Mouse (Mus musculus): ENCODE data around the gene Slc17a7. TPM values are rescaled to one million over a fixed set of nuclear protein-coding genes. Genes with fewer than 3 reads are reported as not detected.

Slc17a7 gene
- polyA plus RNA-seq, 1 experiment from 2014 or later: 1.4 TPM

DNA sequence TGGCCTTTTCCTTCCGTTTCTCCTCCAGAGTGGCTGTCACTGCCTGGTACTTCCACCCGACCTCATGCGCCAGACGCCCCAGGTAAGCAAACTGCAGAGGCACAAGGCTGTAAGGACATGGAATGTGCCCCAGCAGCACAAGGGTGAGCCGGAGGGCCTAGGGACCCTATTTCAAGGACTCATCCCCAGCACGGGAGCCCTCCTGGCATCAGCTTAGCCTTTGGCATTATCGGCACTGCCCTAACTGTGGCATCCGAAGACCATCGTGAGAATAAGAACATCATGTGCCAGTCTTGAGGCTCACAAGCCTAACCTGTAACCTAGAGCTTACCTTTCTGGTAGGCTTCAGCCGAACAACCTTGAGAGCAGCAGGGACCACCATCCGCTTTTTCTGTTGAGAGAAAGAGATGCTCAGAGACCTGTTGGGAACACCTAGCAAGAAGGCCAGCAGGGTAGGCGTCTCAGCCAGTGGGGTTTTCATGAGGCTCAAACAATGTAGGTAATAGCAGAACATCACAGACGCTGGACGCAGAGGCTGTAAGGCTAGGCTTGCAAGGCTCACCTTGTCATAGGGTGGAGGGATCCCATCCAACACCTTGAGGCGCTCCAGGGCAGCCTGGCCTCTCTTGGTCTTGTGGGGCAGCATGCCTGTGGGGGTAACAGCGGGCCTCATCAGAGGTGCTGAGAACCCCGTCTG, 37.5 kb upstream of the Slc17a7 start:
- peak overlapping the region; percentile 97 for H3K4me3 ChIP-seq
- H3K9me3 ChIP-seq: no peaks in the 10 kb centered on the region
- 77% methylated on average over 17 of the region's 17 CpGs for WGBS
- DNase-seq (ENCODE audit: low spot score): no peak
- peaks cover 50% of the 10 kb centered on the region for H3K4me1 ChIP-seq
- H3K27ac ChIP-seq: peak overlapping the region; percentile 100
- H3K36me3 ChIP-seq: peaks cover 50% of the 10 kb centered on the region
- no peaks in the 10 kb centered on the region for H3K27me3 ChIP-seq (ENCODE audit: insufficient read depth, poor library complexity, severe bottlenecking)

GRCm38 (mm10) chr7:45126844-45127699, 36.7 kb upstream of the Slc17a7 start:
- H3K4me1 ChIP-seq: peaks cover 48% of the 10 kb centered on the region
- WGBS: 32% methylated on average over 21 of the region's 21 CpGs
- peak overlapping the region; percentile 100 for H3K27ac ChIP-seq
- no peaks in the 10 kb centered on the region for H3K9me3 ChIP-seq
- H3K36me3 ChIP-seq: peaks cover 43% of the 10 kb centered on the region
- H3K27me3 ChIP-seq (ENCODE audit: insufficient read depth, poor library complexity, severe bottlenecking): peaks cover 4% of the 10 kb centered on the region; the same call in 1 of the 2 replicates
- peak overlapping the region; percentile 97 for H3K4me3 ChIP-seq
- DNase-seq (ENCODE audit: low spot score): no peak

- no peak for DNase-seq (ENCODE audit: low spot score)
- WGBS: 1% methylated on average over 6 of the region's 6 CpGs
- peaks cover 6% of the 10 kb centered on the region; the same call in 1 of the 2 replicates for H3K27me3 ChIP-seq (ENCODE audit: insufficient read depth, poor library complexity, severe bottlenecking)
Observed at GRCm38 (mm10) chr7:45127700-45128224, 36.0 kb upstream of the Slc17a7 start.

DNA sequence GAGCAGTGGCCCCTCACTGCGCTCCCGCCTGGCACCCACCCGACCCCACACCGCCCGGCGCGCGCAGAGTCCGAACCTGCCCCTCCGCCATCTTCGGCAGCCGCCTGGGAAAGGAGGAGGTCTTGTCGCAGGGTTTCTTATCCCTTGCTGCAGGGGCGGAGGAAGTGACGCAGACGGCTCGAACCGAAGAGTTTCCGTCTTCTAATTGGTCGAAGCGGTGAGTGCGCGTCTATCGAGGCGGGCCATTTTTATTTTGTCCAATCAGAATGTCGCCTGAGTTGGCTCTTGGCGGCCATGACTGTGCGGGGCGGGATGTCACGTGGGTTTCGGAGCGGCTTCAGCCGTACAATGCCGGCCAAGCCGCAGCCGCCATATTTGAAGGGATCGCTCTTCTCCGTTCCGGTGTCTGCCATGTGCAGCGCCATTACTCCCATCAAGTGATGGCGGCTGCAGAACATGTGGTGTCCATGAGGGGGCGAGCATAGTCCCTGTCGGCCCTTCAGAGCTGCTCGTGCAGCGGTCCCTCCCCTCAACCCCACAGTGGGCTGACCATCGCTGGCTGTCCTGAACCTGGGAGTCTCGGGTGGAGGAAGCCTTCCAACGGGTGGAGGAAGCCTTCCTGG, 35.0 kb upstream of the Slc17a7 start, which contains the start of gene Rpl13a:
Gene Rpl13a (minus strand): TSS at position 138 of the 623 bp plus-strand sequence.
- DNase-seq (ENCODE audit: low spot score): peak; percentile 100
- H3K36me3 ChIP-seq: peaks cover 29% of the 10 kb centered on the region
- no peaks in the 10 kb centered on the region for H3K9me3 ChIP-seq
- H3K4me3 ChIP-seq: peak within 1 kb of the TSS; percentile 97
- under 1% methylated on average over 48 of the region's 48 CpGs for WGBS
- peak within 1 kb of the TSS; percentile 100 for H3K27ac ChIP-seq
- peaks cover 41% of the 10 kb centered on the region for H3K4me1 ChIP-seq
- peaks cover 6% of the 10 kb centered on the region; the same call in 1 of the 2 replicates for H3K27me3 ChIP-seq (ENCODE audit: insufficient read depth, poor library complexity, severe bottlenecking)

More at GRCm38 (mm10) chr7:45127700-45128224, 36.0 kb upstream of the Slc17a7 start:
- Histone ChIP-seq H3K9me3 (no peaks in the 10 kb centered on the region), H3K4me1 (peaks cover 44% of the 10 kb centered on the region), H3K4me3 (peak overlapping the region; percentile 97), H3K36me3 (peaks cover 36% of the 10 kb centered on the region), H3K27ac (peak overlapping the region; percentile 100)

DNA sequence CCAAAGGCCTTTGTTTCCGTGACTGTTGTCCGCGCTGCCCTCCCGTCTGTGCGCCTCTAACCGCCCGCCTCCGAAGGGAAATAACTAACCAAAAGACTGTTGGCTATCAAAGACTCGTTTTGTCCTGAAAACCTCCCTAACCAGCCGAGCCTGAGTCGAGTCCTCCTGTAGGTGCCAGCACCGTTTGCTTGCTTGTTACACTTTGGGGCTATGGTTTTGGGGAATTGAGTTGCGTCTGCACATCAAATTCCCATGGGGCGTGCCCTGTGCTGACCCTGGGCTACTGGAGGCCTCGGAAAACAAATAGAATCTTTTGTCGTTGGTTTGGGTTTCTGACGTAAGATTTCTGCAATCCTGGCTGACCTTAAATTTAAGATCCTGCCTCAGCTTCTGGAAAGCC, 34.4 kb upstream of the Slc17a7 start:
- Histone ChIP-seq H3K27me3 (ENCODE audit: insufficient read depth, poor library complexity, severe bottlenecking) (peaks cover 7% of the 10 kb centered on the region; the same call in 1 of the 2 replicates), H3K36me3 (peaks cover 29% of the 10 kb centered on the region), H3K9me3 (no peaks in the 10 kb centered on the region), H3K4me3 (peak overlapping the region; percentile 97), H3K4me1 (peaks cover 47% of the 10 kb centered on the region), H3K27ac (peak overlapping the region; percentile 97)
- WGBS: 1% methylated on average over 17 of the region's 17 CpGs
- peak; percentile 83 for DNase-seq (ENCODE audit: low spot score)

DNA sequence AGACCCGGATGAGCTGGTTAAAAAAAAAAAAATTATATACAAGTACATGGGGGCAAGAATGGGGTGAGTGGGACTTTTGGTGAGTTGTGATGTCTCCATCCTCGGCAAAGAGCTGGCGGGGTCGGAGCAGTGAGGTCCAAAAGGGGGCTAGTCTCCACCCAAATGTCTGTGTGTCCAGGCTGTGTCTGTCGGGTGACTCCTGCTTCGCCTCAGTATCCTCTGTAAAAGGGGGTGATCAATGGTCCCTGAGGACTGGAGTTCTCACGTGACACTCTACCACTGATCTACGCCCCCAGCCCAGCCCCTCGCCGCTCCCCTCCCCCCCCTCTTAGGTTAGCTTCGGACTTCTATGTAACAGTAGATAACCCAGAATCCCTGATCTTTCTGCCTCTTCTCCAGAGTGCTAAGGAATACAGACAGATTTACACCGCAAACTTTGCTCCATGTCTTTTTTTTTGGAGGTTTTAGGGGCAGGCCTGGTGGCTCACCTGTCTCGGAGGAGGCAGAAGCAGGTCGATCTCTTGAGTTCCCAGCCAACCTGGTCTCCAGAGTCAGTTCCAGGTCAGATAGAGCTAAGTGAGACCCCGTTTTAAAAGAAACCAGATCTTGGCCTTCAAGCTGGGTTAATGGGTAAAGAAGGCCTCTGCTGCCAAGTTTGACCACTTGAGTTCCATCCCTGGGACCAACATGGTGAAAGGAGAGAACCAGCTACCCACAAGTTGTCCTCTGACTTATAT, 33.8 kb upstream of the Slc17a7 start:
- Histone ChIP-seq H3K36me3 (peaks cover 27% of the 10 kb centered on the region), H3K4me1 (peaks cover 53% of the 10 kb centered on the region), H3K27me3 (ENCODE audit: insufficient read depth, poor library complexity, severe bottlenecking) (peaks cover 13% of the 10 kb centered on the region), H3K27ac (peak overlapping the region; percentile 97), H3K4me3 (peak overlapping the region; percentile 97), H3K9me3 (no peaks in the 10 kb centered on the region)
- 47% methylated on average over 15 of the region's 15 CpGs for WGBS
- DNase-seq (ENCODE audit: low spot score): no peak

- H3K4me3 ChIP-seq: no peak overlapping the region
- WGBS: 62% methylated on average over 11 of the region's 11 CpGs
Observed at GRCm38 (mm10) chr7:45131850-45132249, 31.9 kb upstream of the Slc17a7 start.

DNA sequence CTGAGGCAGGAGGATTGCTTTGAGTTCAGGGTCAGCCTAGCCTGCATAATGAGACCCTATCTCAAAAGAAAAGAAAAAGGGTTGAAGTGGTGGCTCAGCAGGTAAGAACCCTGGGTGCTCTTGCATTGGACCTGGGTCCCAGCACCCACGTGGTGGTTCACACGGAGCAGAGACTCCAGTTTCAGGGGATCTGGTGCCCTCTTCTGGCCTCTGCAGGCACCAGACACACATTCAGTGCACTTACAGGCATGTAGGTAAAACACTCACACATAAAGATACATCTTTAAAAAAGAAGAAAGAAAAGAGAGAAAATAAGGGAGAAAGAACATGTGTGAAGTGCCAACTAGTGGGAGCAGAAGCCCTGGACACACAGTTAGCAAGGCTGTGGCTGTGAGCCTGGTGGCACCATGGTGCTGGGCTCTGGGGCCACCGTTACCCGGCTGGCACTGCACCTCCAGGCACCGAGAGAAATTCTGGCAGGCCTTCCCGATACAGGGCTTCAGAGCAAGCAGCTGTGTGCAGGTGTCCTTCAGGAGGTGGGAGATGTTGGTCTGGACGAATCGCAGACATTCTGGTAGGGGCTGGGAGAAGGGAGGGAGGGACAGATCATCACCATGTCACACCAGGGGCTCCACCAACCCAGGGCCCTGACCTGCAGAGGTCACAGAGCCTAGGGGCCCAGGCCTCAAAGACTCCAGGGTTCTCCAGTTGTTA, 30.1 kb upstream of the Slc17a7 start:
- Histone ChIP-seq H3K27ac (no peak overlapping the region), H3K36me3 (no peaks in the 10 kb centered on the region), H3K9me3 (no peaks in the 10 kb centered on the region), H3K4me3 (no peak overlapping the region), H3K4me1 (peaks cover 38% of the 10 kb centered on the region), H3K27me3 (ENCODE audit: insufficient read depth, poor library complexity, severe bottlenecking) (peaks cover 30% of the 10 kb centered on the region)
- WGBS: 75% methylated on average over 8 of the region's 8 CpGs
- DNase-seq (ENCODE audit: low spot score): no peak

More at GRCm38 (mm10) chr7:45131850-45132249, 31.9 kb upstream of the Slc17a7 start:
- H3K27me3 ChIP-seq (ENCODE audit: insufficient read depth, poor library complexity, severe bottlenecking): peaks cover 24% of the 10 kb centered on the region
- no peaks in the 10 kb centered on the region for H3K9me3 ChIP-seq
- H3K4me1 ChIP-seq: peaks cover 45% of the 10 kb centered on the region
- H3K36me3 ChIP-seq: peaks cover 8% of the 10 kb centered on the region
- no peak for DNase-seq (ENCODE audit: low spot score)
- peak overlapping the region; percentile 65 for H3K27ac ChIP-seq

DNA sequence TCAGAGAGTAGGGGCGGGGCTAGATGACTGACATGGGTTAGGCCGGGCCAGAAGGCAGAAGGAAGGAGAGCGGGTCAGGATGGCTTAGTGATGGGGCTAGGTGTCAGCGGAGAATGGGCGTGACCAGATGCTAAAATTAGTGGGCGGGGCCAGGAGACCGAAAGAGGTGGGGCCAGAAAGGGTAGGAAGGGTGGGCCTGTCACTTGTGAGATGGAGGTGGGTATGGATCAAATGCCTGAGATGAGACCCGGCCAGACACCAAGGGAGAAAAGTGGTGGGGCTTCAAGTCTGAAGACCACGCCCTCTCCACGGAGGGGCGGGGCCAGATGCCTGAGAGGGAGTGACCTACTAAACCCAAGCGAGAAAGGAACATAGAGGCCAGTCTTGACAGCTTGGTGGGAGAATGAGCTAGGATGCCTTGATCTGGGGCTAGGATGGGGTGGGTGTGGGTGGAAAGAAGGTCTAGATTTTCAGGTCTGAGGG, 29.2 kb upstream of the Slc17a7 start:
- 0 out of 2 replicates have a peak overlapping the region, but pooled peaks have one; percentile 78 for H3K4me3 ChIP-seq
- WGBS: 6% methylated on average over 12 of the region's 12 CpGs
- H3K27me3 ChIP-seq (ENCODE audit: insufficient read depth, poor library complexity, severe bottlenecking): peaks cover 30% of the 10 kb centered on the region
- H3K27ac ChIP-seq: peak overlapping the region; percentile 87; the same call in 1 of the 2 replicates
- H3K36me3 ChIP-seq: no peaks in the 10 kb centered on the region
- H3K9me3 ChIP-seq: no peaks in the 10 kb centered on the region
- peaks cover 36% of the 10 kb centered on the region for H3K4me1 ChIP-seq
- peak; percentile 88 for DNase-seq (ENCODE audit: low spot score)

- no peak for DNase-seq (ENCODE audit: low spot score)
- peak overlapping the region; percentile 87; the same call in 1 of the 2 replicates for H3K27ac ChIP-seq
- 55% methylated on average over 3 of the region's 3 CpGs for WGBS
- H3K36me3 ChIP-seq: no peaks in the 10 kb centered on the region
- H3K27me3 ChIP-seq (ENCODE audit: insufficient read depth, poor library complexity, severe bottlenecking): peaks cover 30% of the 10 kb centered on the region
- no peaks in the 10 kb centered on the region for H3K9me3 ChIP-seq
- peak overlapping the region; percentile 78 for H3K4me3 ChIP-seq
- peaks cover 39% of the 10 kb centered on the region for H3K4me1 ChIP-seq
Observed at GRCm38 (mm10) chr7:45135370-45135769, 28.4 kb upstream of the Slc17a7 start.

GRCm38 (mm10) chr7:45135993-45136567, 27.7 kb upstream of the Slc17a7 start, which contains the start of the genes Gm45713 and Flt3l:
TSS of gene Gm45713 (minus strand) at chr7:45136231.
TSS of gene Flt3l (minus strand) at chr7:45136432.
- peak; percentile 94 for DNase-seq (ENCODE audit: low spot score)
- H3K4me3 ChIP-seq: peak within 1 kb of the TSS; percentile 78
- H3K9me3 ChIP-seq: no peaks in the 10 kb centered on the region
- H3K4me1 ChIP-seq: peaks cover 39% of the 10 kb centered on the region
- peak within 1 kb of the TSS; percentile 87 for H3K27ac ChIP-seq
- WGBS: 4% methylated on average over 29 of the region's 29 CpGs
- peaks cover 30% of the 10 kb centered on the region for H3K27me3 ChIP-seq (ENCODE audit: insufficient read depth, poor library complexity, severe bottlenecking)
- H3K36me3 ChIP-seq: no peaks in the 10 kb centered on the region

Measured in heart, embryonic 10.5 days (tissue).